Mouse (Mus musculus): Measurements from ENCODE around the gene Palld.

Palld gene

GRCm38 (mm10) chr8:61475251-61475673, 427.2 kb downstream of the Palld start:
- no peak for DNase-seq (ENCODE audit: extremely low read depth, insufficient read length, low spot score)

GRCm38 (mm10) chr8:61470213-61470612, 432.3 kb downstream of the Palld start:
- DNase-seq (ENCODE audit: extremely low read depth, insufficient read length, low spot score): no peak

- no peak for DNase-seq (ENCODE audit: extremely low read depth, insufficient read length, low spot score)
These were observed 435.0 kb downstream of the Palld start for GRCm38 (mm10) chr8:61467553-61467815.

- DNase-seq (ENCODE audit: extremely low read depth, insufficient read length, low spot score): no peak
These were observed 435.6 kb downstream of the Palld start for GRCm38 (mm10) chr8:61466696-61467552.

GRCm38 (mm10) chr8:61464393-61464792, 438.1 kb downstream of the Palld start:
- DNase-seq (ENCODE audit: extremely low read depth, insufficient read length, low spot score): no peak

GRCm38 (mm10) chr8:61462221-61462620, 440.3 kb downstream of the Palld start:
- DNase-seq (ENCODE audit: extremely low read depth, insufficient read length, low spot score): no peak

Data from 3134 (cell line).